Mouse (Mus musculus) midbrain, embryonic 14.5 days (tissue): ENCODE results near the gene Ppp1r13l. TPM values are rescaled to one million over a fixed set of nuclear protein-coding genes. Genes with fewer than 3 reads are reported as not detected.
A peak's percentile ranks its signal among the peaks of the same experiment; 100 is the strongest.

Experiments used
- ATAC-seq: fragments of 200-750 bp; cut with Nextera tagmentation; 2 replicates; pipeline ENCODE4 v1.8.0; 2017; ENCODE audit warnings: moderate number of reproducible peaks, moderate library complexity; ENCODE audit not compliant: low FRiP score, low TSS enrichment
- DNase-seq: peaks from one replicate; pipeline ENCODE4 v3.0.0-alpha.2; 2015
- H3K27ac ChIP-seq: fragments of 300-500 bp; sonication (generic); replicated peaks from 2 replicates; pipeline ENCODE4 v1.5.1; 2014; ENCODE audit warnings: mild to moderate bottlenecking, low read depth, low read length, moderate library complexity
- H3K27me3 ChIP-seq: fragments of 300-500 bp; sonication (generic); 2 replicates; pipeline ENCODE4 v1.6.1; 2014; ENCODE audit warnings: low read length, control low read depth, mixed read lengths; ENCODE audit not compliant: control insufficient read depth, insufficient read depth
- H3K36me3 ChIP-seq: fragments of 300-500 bp; sonication (generic); 2 replicates; pipeline ENCODE4 v1.6.1; 2014; ENCODE audit warnings: low read length, control low read depth; ENCODE audit not compliant: control insufficient read depth, insufficient read depth
- H3K4me1 ChIP-seq: fragments of 300-500 bp; sonication (generic); 2 replicates; pipeline ENCODE4 v1.6.1; 2014; ENCODE audit warnings: mild to moderate bottlenecking, antibody characterized with exemption, low read length, control low read depth; ENCODE audit not compliant: control insufficient read depth, insufficient read depth
- H3K4me2 ChIP-seq: fragments of 300-500 bp; sonication (generic); 2 replicates; pipeline ENCODE4 v1.6.1; 2014; ENCODE audit warnings: mild to moderate bottlenecking, low read length, moderate library complexity
- H3K4me3 ChIP-seq: fragments of 300-500 bp; sonication (generic); replicated peaks from 2 replicates; pipeline ENCODE4 v1.5.1; 2014; ENCODE audit warnings: low read depth, low read length
- H3K9ac ChIP-seq: fragments of 300-500 bp; sonication (generic); replicated peaks from 2 replicates; pipeline ENCODE4 v1.6.1; 2014; ENCODE audit warnings: mild to moderate bottlenecking, low read length, moderate library complexity
- H3K9me3 ChIP-seq: fragments of 300-500 bp; sonication (generic); 2 replicates; pipeline ENCODE4 v1.6.1; 2016; ENCODE audit warnings: low read length, control low read depth, mixed read lengths; ENCODE audit not compliant: control insufficient read depth
- WGBS: fragments of 180-500 bp; shearing (Covaris S2); extraction: QIAGEN DNeasy Blood & Tissue Kit; methylation state at CpG from one replicate; pipeline ENCODE4 v1.1.7; 2014; 5-methylcytosine and 5-hydroxymethylcytosine counted together
- polyA plus RNA-seq: library from polyadenylated mRNA; unstranded; fragments of >200 nt; fragmentation: Nextera tagmentation; extraction: Ambion mirVana; gene quantifications from 2 replicates; pipeline ENCODE4 v1.2.1, GENCODE M21; 2014

The Ppp1r13l gene
- polyA plus RNA-seq, 1 experiment from 2014 or later, result 1.9 TPM

- H3K27me3 ChIP-seq, result 0 out of 2 replicates have a peak, but pooled peaks cover 6% of the 10 kb centered on the region
- no peaks in the 10 kb centered on the region for H3K9me3 ChIP-seq
- H3K4me2 ChIP-seq, result no peak overlapping the region
- DNase-seq (no peak), ATAC-seq (no peak)
- peaks cover 17% of the 10 kb centered on the region for H3K4me1 ChIP-seq
- 82% methylated on average over 4 of the region's 4 CpGs for WGBS
- H3K4me3 ChIP-seq, result no peak overlapping the region
- H3K36me3 ChIP-seq, result no peaks in the 10 kb centered on the region
- no peak overlapping the region for H3K9ac ChIP-seq
- no peak overlapping the region for H3K27ac ChIP-seq
These were observed 5.8 kb downstream of the Ppp1r13l start for GRCm38 (mm10) chr7:19365376-19365775.

GRCm38 (mm10) chr7:19368380-19368779 lies 8.8 kb downstream of the Ppp1r13l start:
- Histone ChIP-seq H3K27ac (no peak overlapping the region), H3K4me3 (no peak overlapping the region), H3K9ac (no peak overlapping the region), H3K27me3 (no peaks in the 10 kb centered on the region), H3K4me2 (no peak overlapping the region), H3K9me3 (no peaks in the 10 kb centered on the region), H3K36me3 (no peaks in the 10 kb centered on the region), H3K4me1 (peaks cover 3% of the 10 kb centered on the region; the same call in 1 of the 2 replicates)
- DNase-seq, result no peak
- WGBS, result 29% methylated on average over 16 of the region's 16 CpGs
- no peak for ATAC-seq

GRCm38 (mm10) chr7:19369823-19370425 lies 10.4 kb downstream of the Ppp1r13l start:
- Histone ChIP-seq H3K9ac (peak overlapping the region; percentile 57), H3K4me1 (peaks cover 3% of the 10 kb centered on the region; the same call in 1 of the 2 replicates), H3K27me3 (no peaks in the 10 kb centered on the region), H3K4me3 (peak overlapping the region; percentile 41), H3K27ac (no peak overlapping the region), H3K9me3 (no peaks in the 10 kb centered on the region), H3K36me3 (no peaks in the 10 kb centered on the region), H3K4me2 (peak overlapping the region; percentile 69)
- WGBS, result 10% methylated on average over 46 of the region's 46 CpGs
- peak; percentile 84 for ATAC-seq
- DNase-seq, result peak; percentile 88

- ATAC-seq (no peak), DNase-seq (no peak)
- H3K27me3 ChIP-seq, result no peaks in the 10 kb centered on the region
- no peak overlapping the region for H3K27ac ChIP-seq
- WGBS, result 84% methylated on average over 2 of the region's 2 CpGs
- no peak overlapping the region for H3K4me3 ChIP-seq
- no peaks in the 10 kb centered on the region for H3K36me3 ChIP-seq
- H3K9me3 ChIP-seq, result no peaks in the 10 kb centered on the region
- no peak overlapping the region for H3K9ac ChIP-seq
- H3K4me1 ChIP-seq, result peaks cover 3% of the 10 kb centered on the region; the same call in 1 of the 2 replicates
- no peak overlapping the region for H3K4me2 ChIP-seq
These were observed 13.8 kb downstream of the Ppp1r13l start for GRCm38 (mm10) chr7:19373367-19373766.

- Histone ChIP-seq H3K36me3 (no peaks in the 10 kb centered on the region), H3K4me3 (no peak overlapping the region), H3K9me3 (no peaks in the 10 kb centered on the region), H3K27me3 (no peaks in the 10 kb centered on the region), H3K4me2 (no peak overlapping the region), H3K4me1 (no peaks in the 10 kb centered on the region), H3K27ac (no peak overlapping the region), H3K9ac (no peak overlapping the region)
- no peak for ATAC-seq
- 83% methylated on average over 18 of the region's 18 CpGs for WGBS
- DNase-seq, result no peak
These were observed 15.8 kb downstream of the Ppp1r13l start for GRCm38 (mm10) chr7:19375368-19375767.

- H3K4me1 ChIP-seq, result no peaks in the 10 kb centered on the region
- H3K9ac ChIP-seq, result no peak overlapping the region
- H3K27me3 ChIP-seq, result no peaks in the 10 kb centered on the region
- no peaks in the 10 kb centered on the region for H3K36me3 ChIP-seq
- H3K9me3 ChIP-seq, result no peaks in the 10 kb centered on the region
- H3K4me2 ChIP-seq, result no peak overlapping the region
- ATAC-seq (no peak), DNase-seq (no peak)
- H3K4me3 ChIP-seq, result no peak overlapping the region
- H3K27ac ChIP-seq, result no peak overlapping the region
- 91% methylated on average over 4 of the region's 4 CpGs for WGBS
These were observed 16.5 kb downstream of the Ppp1r13l start for GRCm38 (mm10) chr7:19376019-19376418.

GRCm38 (mm10) chr7:19378049-19378448 lies 18.5 kb downstream of the Ppp1r13l start:
- WGBS, result 72% methylated on average over 8 of the region's 8 CpGs

GRCm38 (mm10) chr7:19381377-19382165 lies 22.0 kb downstream of the Ppp1r13l start, which contains the start of gene Ercc2:
Gene Ercc2, plus strand, starts transcription at chr7:19382010.
- Histone ChIP-seq H3K27ac (peak within 1 kb of the TSS; percentile 70), H3K4me2 (peak within 1 kb of the TSS; percentile 84), H3K9me3 (no peaks in the 10 kb centered on the region), H3K4me3 (peak within 1 kb of the TSS; percentile 88), H3K36me3 (peaks cover 28% of the 10 kb centered on the region), H3K27me3 (no peaks in the 10 kb centered on the region), H3K4me1 (peaks cover 13% of the 10 kb centered on the region), H3K9ac (peak within 1 kb of the TSS; percentile 78)
- peak; percentile 100 for DNase-seq
- peak; percentile 96 for ATAC-seq
- 6% methylated on average over 48 of the region's 48 CpGs for whole genome bisulfite sequencing

More at GRCm38 (mm10) chr7:19378049-19378448, 18.5 kb downstream of the Ppp1r13l start:
- no peaks in the 10 kb centered on the region for H3K9me3 ChIP-seq
- H3K4me1 ChIP-seq, result peaks cover 7% of the 10 kb centered on the region
- H3K36me3 ChIP-seq, result no peaks in the 10 kb centered on the region
- no peak overlapping the region for H3K27ac ChIP-seq
- no peak overlapping the region for H3K9ac ChIP-seq
- ATAC-seq (no peak), DNase-seq (no peak)
- H3K27me3 ChIP-seq, result no peaks in the 10 kb centered on the region
- no peak overlapping the region for H3K4me3 ChIP-seq
- H3K4me2 ChIP-seq, result no peak overlapping the region
